Mouse (Mus musculus): Measurements from ENCODE around the gene Cdh23. TPM values are rescaled to one million over a fixed set of nuclear protein-coding genes. Genes with fewer than 3 reads are reported as not detected.

Gene Cdh23
- polyA plus RNA-seq, 1 experiment from 2014 or later: 2.0 TPM

DNA sequence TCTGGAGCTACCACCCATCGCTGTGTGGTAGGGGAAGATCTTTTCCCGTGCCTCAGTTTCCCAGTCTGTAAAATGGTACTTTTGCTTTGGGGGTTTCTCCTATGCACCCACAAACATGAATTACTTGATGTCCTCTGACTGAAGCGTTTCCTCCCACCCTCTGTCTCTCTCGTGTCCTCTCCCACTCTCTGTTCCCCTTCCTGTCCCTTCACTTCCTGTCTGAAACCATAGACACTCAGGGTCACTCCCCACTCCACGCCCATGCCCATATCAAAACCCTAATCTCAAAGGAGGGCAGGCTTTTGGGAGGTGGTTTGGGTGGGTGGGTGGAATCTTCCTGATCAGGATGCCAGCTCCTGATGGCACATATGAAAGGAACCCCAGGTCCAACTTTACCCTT is 221.7 kb downstream of the Cdh23 start:
- Histone ChIP-seq H3K27ac (ENCODE audit: low read depth, low read length) (no peak overlapping the region), H3K4me1 (ENCODE audit: control insufficient read depth, insufficient read depth, low read length) (peaks cover 4% of the 10 kb centered on the region; the same call in 1 of the 2 replicates), H3K9ac (ENCODE audit: low read length) (no peak overlapping the region), H3K4me2 (ENCODE audit: low read length) (no peak overlapping the region), H3K36me3 (ENCODE audit: control insufficient read depth, insufficient read depth, low read length) (no peaks in the 10 kb centered on the region), H3K27me3 (replicated peaks; ENCODE audit: control insufficient read depth, insufficient read depth, low read length) (0 out of 2 replicates have a peak, but pooled peaks cover 4% of the 10 kb centered on the region), H3K4me3 (ENCODE audit: low read depth, low read length) (no peak overlapping the region), H3K9me3 (replicated peaks; ENCODE audit: control insufficient read depth, low read length) (no peaks in the 10 kb centered on the region)
- DNase-seq (ENCODE audit: low spot score): no peak
- 86% methylated on average over 5 of the region's 5 CpGs for WGBS
- ATAC-seq: no peak

DNA sequence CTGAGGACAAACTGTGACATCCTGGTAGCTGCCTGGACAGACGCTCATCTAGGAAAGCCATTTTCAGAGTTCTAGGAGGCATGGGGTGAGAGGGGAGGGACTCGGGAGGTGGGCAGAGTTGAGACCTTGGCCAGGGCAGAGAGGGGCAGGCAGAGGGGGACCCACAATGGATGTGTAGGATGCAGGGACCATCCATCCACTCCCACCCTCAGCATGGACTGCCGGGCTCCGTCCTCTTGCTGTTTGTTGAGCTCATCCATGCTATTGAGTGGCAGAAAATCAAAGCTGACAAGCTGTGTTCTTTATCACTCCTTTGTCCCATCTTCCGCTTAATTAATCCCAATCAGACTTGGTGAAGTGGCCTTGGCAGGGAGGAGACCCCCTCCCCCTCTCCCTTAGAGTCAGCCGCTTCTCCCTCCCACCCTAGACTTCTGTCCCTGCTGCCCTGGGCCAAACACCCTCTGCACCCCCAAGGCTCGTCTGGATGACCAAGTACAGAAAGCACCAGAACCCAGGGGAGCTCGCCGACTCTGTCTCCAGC is 222.4 kb downstream of the Cdh23 start:
- peak; percentile 50; the same call in 1 of the 2 replicates for ATAC-seq
- no peak overlapping the region for H3K27ac ChIP-seq (ENCODE audit: low read depth, low read length)
- WGBS: 12% methylated on average over 9 of the region's 9 CpGs

GRCm38 (mm10) chr10:60467752-60468151 is 228.5 kb downstream of the Cdh23 start:
- WGBS: 30% methylated on average over 4 of the region's 4 CpGs
- Histone ChIP-seq H3K4me3 (ENCODE audit: low read depth, low read length) (no peak overlapping the region), H3K4me2 (ENCODE audit: low read length) (no peak overlapping the region), H3K9ac (ENCODE audit: low read length) (no peak overlapping the region), H3K36me3 (ENCODE audit: control insufficient read depth, insufficient read depth, low read length) (no peaks in the 10 kb centered on the region), H3K27me3 (replicated peaks; ENCODE audit: control insufficient read depth, insufficient read depth, low read length) (no peaks in the 10 kb centered on the region), H3K27ac (ENCODE audit: low read depth, low read length) (no peak overlapping the region), H3K9me3 (replicated peaks; ENCODE audit: control insufficient read depth, low read length) (no peaks in the 10 kb centered on the region), H3K4me1 (ENCODE audit: control insufficient read depth, insufficient read depth, low read length) (no peaks in the 10 kb centered on the region)
- ATAC-seq (no peak), DNase-seq (ENCODE audit: low spot score) (no peak)

More for the DNA sequence above, 222.4 kb downstream of the Cdh23 start:
- Histone ChIP-seq H3K36me3 (ENCODE audit: control insufficient read depth, insufficient read depth, low read length) (no peaks in the 10 kb centered on the region), H3K4me3 (ENCODE audit: low read depth, low read length) (no peak overlapping the region), H3K4me1 (ENCODE audit: control insufficient read depth, insufficient read depth, low read length) (peaks cover 4% of the 10 kb centered on the region; the same call in 1 of the 2 replicates), H3K9ac (ENCODE audit: low read length) (no peak overlapping the region), H3K27me3 (replicated peaks; ENCODE audit: control insufficient read depth, insufficient read depth, low read length) (0 out of 2 replicates have a peak, but pooled peaks cover 4% of the 10 kb centered on the region), H3K9me3 (replicated peaks; ENCODE audit: control insufficient read depth, low read length) (no peaks in the 10 kb centered on the region), H3K4me2 (ENCODE audit: low read length) (no peak overlapping the region)
- peak; percentile 62 for DNase-seq (ENCODE audit: low spot score)

DNA sequence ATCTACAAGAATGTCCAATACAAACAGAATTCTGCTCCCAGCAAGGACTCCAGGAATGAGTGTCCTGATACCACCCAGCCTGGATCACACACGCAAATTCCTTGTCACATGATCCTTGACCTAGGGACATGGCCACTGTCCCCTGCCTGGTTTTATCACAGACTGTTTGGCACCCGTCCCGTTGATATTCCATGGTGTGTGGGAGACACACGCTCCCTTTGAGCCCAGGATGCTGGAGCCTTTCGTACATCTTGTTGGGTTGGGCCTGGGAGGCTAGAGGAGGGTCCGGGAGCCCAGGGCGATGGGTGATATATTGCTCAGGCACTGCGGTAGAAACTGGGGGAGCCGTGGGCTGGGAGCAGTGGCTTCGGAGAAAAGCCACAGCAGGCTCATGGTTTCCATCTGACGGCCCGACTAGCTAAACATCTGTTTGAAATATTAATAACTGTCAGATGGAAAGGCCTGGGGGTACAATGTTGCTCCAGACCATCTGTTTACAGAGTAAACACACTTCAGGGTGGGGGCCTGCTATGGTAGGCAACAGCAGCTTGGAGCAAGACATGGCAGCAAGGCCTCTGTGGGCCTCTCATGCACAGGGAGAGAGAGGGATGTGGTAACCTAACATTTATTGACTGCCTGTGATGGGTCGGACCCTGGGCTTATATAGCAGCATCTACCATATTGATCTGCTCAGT is 232.2 kb downstream of the Cdh23 start:
- DNase-seq (ENCODE audit: low spot score): no peak
- Histone ChIP-seq H3K4me1 (ENCODE audit: control insufficient read depth, insufficient read depth, low read length) (no peaks in the 10 kb centered on the region), H3K4me2 (ENCODE audit: low read length) (no peak overlapping the region), H3K9ac (ENCODE audit: low read length) (no peak overlapping the region), H3K9me3 (replicated peaks; ENCODE audit: control insufficient read depth, low read length) (no peaks in the 10 kb centered on the region), H3K36me3 (ENCODE audit: control insufficient read depth, insufficient read depth, low read length) (no peaks in the 10 kb centered on the region), H3K4me3 (ENCODE audit: low read depth, low read length) (no peak overlapping the region), H3K27ac (ENCODE audit: low read depth, low read length) (no peak overlapping the region), H3K27me3 (replicated peaks; ENCODE audit: control insufficient read depth, insufficient read depth, low read length) (no peaks in the 10 kb centered on the region)
- WGBS: 84% methylated on average over 13 of the region's 13 CpGs
- no peak for ATAC-seq

GRCm38 (mm10) chr10:60456662-60457397 is 239.5 kb downstream of the Cdh23 start:
- Histone ChIP-seq H3K4me1 (ENCODE audit: control insufficient read depth, insufficient read depth, low read length) (no peaks in the 10 kb centered on the region), H3K9me3 (replicated peaks; ENCODE audit: control insufficient read depth, low read length) (no peaks in the 10 kb centered on the region), H3K4me3 (ENCODE audit: low read depth, low read length) (no peak overlapping the region), H3K27me3 (replicated peaks; ENCODE audit: control insufficient read depth, insufficient read depth, low read length) (no peaks in the 10 kb centered on the region), H3K4me2 (ENCODE audit: low read length) (no peak overlapping the region), H3K36me3 (ENCODE audit: control insufficient read depth, insufficient read depth, low read length) (no peaks in the 10 kb centered on the region), H3K9ac (ENCODE audit: low read length) (no peak overlapping the region), H3K27ac (ENCODE audit: low read depth, low read length) (no peak overlapping the region)
- no peak for ATAC-seq
- 11% methylated on average over 8 of the region's 8 CpGs for WGBS
- DNase-seq (ENCODE audit: low spot score): no peak

GRCm38 (mm10) chr10:60455193-60455592 is 241.1 kb downstream of the Cdh23 start:
- Histone ChIP-seq H3K4me1 (ENCODE audit: control insufficient read depth, insufficient read depth, low read length) (no peaks in the 10 kb centered on the region), H3K4me3 (ENCODE audit: low read depth, low read length) (no peak overlapping the region), H3K27me3 (replicated peaks; ENCODE audit: control insufficient read depth, insufficient read depth, low read length) (no peaks in the 10 kb centered on the region), H3K36me3 (ENCODE audit: control insufficient read depth, insufficient read depth, low read length) (no peaks in the 10 kb centered on the region), H3K9ac (ENCODE audit: low read length) (no peak overlapping the region), H3K4me2 (ENCODE audit: low read length) (no peak overlapping the region), H3K27ac (ENCODE audit: low read depth, low read length) (no peak overlapping the region), H3K9me3 (replicated peaks; ENCODE audit: control insufficient read depth, low read length) (no peaks in the 10 kb centered on the region)
- WGBS: 81% methylated on average over 8 of the region's 8 CpGs
- ATAC-seq: no peak
- DNase-seq (ENCODE audit: low spot score): no peak

DNA sequence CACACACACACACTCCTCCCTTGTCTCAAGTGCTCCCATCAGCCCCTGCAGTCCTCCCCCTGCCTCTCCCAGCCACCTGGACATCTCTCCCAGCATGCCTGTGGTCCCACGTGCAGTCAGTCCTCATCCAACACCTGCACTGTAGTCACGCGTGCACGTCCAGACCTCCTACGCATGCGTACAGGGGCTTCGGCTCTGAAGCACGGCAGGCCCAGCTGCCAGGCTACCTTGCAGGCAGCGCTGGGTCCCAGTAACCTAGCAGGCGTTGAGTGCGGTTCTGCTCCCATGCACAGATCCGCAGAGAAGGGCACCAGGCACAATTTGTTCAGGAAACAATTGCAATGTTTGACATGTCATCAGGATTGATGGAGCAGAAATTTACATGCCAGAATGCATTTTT is 249.1 kb downstream of the Cdh23 start:
- H3K4me1 ChIP-seq (ENCODE audit: control insufficient read depth, insufficient read depth, low read length): no peaks in the 10 kb centered on the region
- H3K36me3 ChIP-seq (ENCODE audit: control insufficient read depth, insufficient read depth, low read length): no peaks in the 10 kb centered on the region
- H3K4me2 ChIP-seq (ENCODE audit: low read length): no peak overlapping the region
- H3K9me3 ChIP-seq (replicated peaks; ENCODE audit: control insufficient read depth, low read length): no peaks in the 10 kb centered on the region
- DNase-seq (ENCODE audit: low spot score) (no peak), ATAC-seq (no peak)
- no peaks in the 10 kb centered on the region for H3K27me3 ChIP-seq (replicated peaks; ENCODE audit: control insufficient read depth, insufficient read depth, low read length)
- H3K4me3 ChIP-seq (ENCODE audit: low read depth, low read length): no peak overlapping the region
- H3K9ac ChIP-seq (ENCODE audit: low read length): no peak overlapping the region
- no peak overlapping the region for H3K27ac ChIP-seq (ENCODE audit: low read depth, low read length)
- 89% methylated on average over 12 of the region's 12 CpGs for WGBS

- Histone ChIP-seq H3K9me3 (replicated peaks; ENCODE audit: control insufficient read depth, low read length) (no peaks in the 10 kb centered on the region), H3K4me1 (ENCODE audit: control insufficient read depth, insufficient read depth, low read length) (no peaks in the 10 kb centered on the region), H3K27ac (ENCODE audit: low read depth, low read length) (no peak overlapping the region), H3K4me2 (ENCODE audit: low read length) (no peak overlapping the region), H3K36me3 (ENCODE audit: control insufficient read depth, insufficient read depth, low read length) (no peaks in the 10 kb centered on the region), H3K4me3 (ENCODE audit: low read depth, low read length) (no peak overlapping the region), H3K27me3 (replicated peaks; ENCODE audit: control insufficient read depth, insufficient read depth, low read length) (no peaks in the 10 kb centered on the region), H3K9ac (ENCODE audit: low read length) (no peak overlapping the region)
- DNase-seq (ENCODE audit: low spot score) (no peak), ATAC-seq (no peak)
- 62% methylated on average over 8 of the region's 8 CpGs for WGBS
These were observed 251.2 kb downstream of the Cdh23 start for GRCm38 (mm10) chr10:60445031-60445593.
